Mouse (Mus musculus) spleen, postnatal 36 days (tissue): ENCODE data around the gene Klrb1b.
"Not testable (repeated sequence)": the region's sequence is repeated elsewhere in the genome, so short reads cannot be mapped to it uniquely, and the experiment has no call there.

Experiments
- DNase-seq, 2 experiments: peaks; one replicate each; pipeline ENCODE4 v3.0.0; 2022; ENCODE audit warnings: low spot score in 2 of 2, mixed read lengths in 1 of 2

The Klrb1b gene

GRCm38 (mm10) chr6:128841327-128842089 lies 15.4 kb upstream of the Klrb1b start:
- DNase-seq: no peak

- DNase-seq: not testable (repeated sequence)
These were observed 14.5 kb upstream of the Klrb1b start for GRCm38 (mm10) chr6:128840669-128841068.

- DNase-seq: no peak
These were observed 13.8 kb upstream of the Klrb1b start for GRCm38 (mm10) chr6:128839921-128840320.

- peak; percentile 91 to 94 for DNase-seq
These were observed 13.2 kb upstream of the Klrb1b start for GRCm38 (mm10) chr6:128839266-128839771.

GRCm38 (mm10) chr6:128838342-128839265 lies 12.5 kb upstream of the Klrb1b start:
- DNase-seq: peak; percentile 84 to 86

GRCm38 (mm10) chr6:128837454-128838341 lies 11.6 kb upstream of the Klrb1b start:
- no peak for DNase-seq

GRCm38 (mm10) chr6:128836955-128837334 lies 10.8 kb upstream of the Klrb1b start:
- no peak for DNase-seq

GRCm38 (mm10) chr6:128836191-128836954 lies 10.2 kb upstream of the Klrb1b start:
- no peak for DNase-seq

- no peak for DNase-seq
These were observed 9.4 kb upstream of the Klrb1b start for GRCm38 (mm10) chr6:128835571-128835970.

- no peak for DNase-seq
These were observed 6.9 kb upstream of the Klrb1b start for GRCm38 (mm10) chr6:128833046-128833445.

- no peak for DNase-seq
These were observed 3.7 kb upstream of the Klrb1b start for GRCm38 (mm10) chr6:128829837-128830236.

GRCm38 (mm10) chr6:128826781-128827180 lies 650 bp upstream of the Klrb1b start:
- DNase-seq: no peak

GRCm38 (mm10) chr6:128818083-128818802 lies 7.9 kb downstream of the Klrb1b start:
- DNase-seq: no peak

- DNase-seq: peak; percentile 56 to 68
These were observed 17.6 kb downstream of the Klrb1b start for GRCm38 (mm10) chr6:128808532-128808931.

GRCm38 (mm10) chr6:128807021-128807420 lies 19.1 kb downstream of the Klrb1b start:
- DNase-seq: no peak

GRCm38 (mm10) chr6:128804823-128805640 lies 21.1 kb downstream of the Klrb1b start:
- DNase-seq: peak; percentile 64 to 67

- DNase-seq: peak; percentile 91 to 93
These were observed 22.9 kb downstream of the Klrb1b start for GRCm38 (mm10) chr6:128802999-128803857.

GRCm38 (mm10) chr6:128802557-128802956 lies 23.6 kb downstream of the Klrb1b start:
- DNase-seq: no peak
